Comparison of ENCODE assay signal across 11 mouse cellular contexts in the genomic region with DNA sequence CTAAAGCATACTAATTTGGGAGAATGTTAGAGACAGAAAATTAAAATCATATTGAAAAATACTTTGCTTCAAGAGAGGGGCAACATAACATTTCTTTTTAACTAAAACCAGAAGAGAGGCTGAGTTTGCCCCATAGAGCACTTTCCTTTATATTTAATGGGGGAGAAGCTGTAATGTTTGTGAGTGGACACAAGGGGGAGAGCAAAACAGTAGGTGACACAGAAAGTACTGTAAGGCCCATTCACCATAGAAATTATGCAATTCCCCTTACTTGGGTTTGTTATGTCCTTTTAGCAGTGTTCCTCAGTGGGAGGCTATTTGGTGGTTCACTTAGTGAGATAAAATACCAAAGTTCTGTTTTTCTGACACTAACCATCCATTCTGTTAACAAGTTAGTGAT. TPM values are rescaled to one million over a fixed set of nuclear protein-coding genes. Genes with fewer than 3 reads are reported as not detected.
DNase-seq lines count a peak whose midpoint lies in the region; ATAC-seq and TF ChIP-seq lines count a peak whose summit lies in the region.
"Had no signal": no experiment of that assay in that cellular context is flagged by ENCODE, and none has a peak within 500 bp of the region (broad histone marks: within the 10 kb centered on the region; RNA-seq: fewer than 3 reads in every experiment).

No protein-coding gene starts in this region.

- DNase-seq in embryonic facial prominence, embryonic 11.5 days (ENCODE audit: low spot score) = peak; percentile 39
- no peak for DNase-seq in embryonic facial prominence, embryonic 10.5 days (ENCODE audit: low spot score)
- DNase-seq in layer of hippocampus, adult 11-12 months (ENCODE audit: low spot score) = peak; percentile 6
- no peak for DNase-seq in layer of hippocampus, postnatal 36 days
- DNase-seq in testis, postnatal 10 days (ENCODE audit: low spot score) = no peak
- DNase-seq in gastrocnemius, postnatal 36 days = no peak
- DNase-seq: right cerebral cortex, postnatal 14 days had no signal

- H3K27ac ChIP-seq in embryonic facial prominence, embryonic 11.5 days (replicated peaks; ENCODE audit: low read depth, low read length) = no peak overlapping the region
- no peak overlapping the region for H3K27ac ChIP-seq in embryonic facial prominence, embryonic 10.5 days (replicated peaks)
- H3K27ac ChIP-seq: hindbrain, embryonic 15.5 days; lung, embryonic 15.5 days had no signal

- H3K9ac ChIP-seq in embryonic facial prominence, embryonic 11.5 days (replicated peaks; ENCODE audit: low read length) = no peak overlapping the region
- H3K9ac ChIP-seq: hindbrain, embryonic 15.5 days; lung, embryonic 15.5 days had no signal

- no peak overlapping the region for H3K4me3 ChIP-seq in embryonic facial prominence, embryonic 11.5 days (ENCODE audit: low read depth, low read length)
- H3K4me3 ChIP-seq in embryonic facial prominence, embryonic 10.5 days = no peak overlapping the region
- H3K4me3 ChIP-seq in E14TG2a.4 (replicated peaks; ENCODE audit: low read length) = no peak overlapping the region
- H3K4me3 ChIP-seq: hindbrain, embryonic 15.5 days; lung, embryonic 15.5 days had no signal

- H3K9me3 ChIP-seq in embryonic facial prominence, embryonic 11.5 days (replicated peaks; ENCODE audit: control insufficient read depth, low read length) = no peaks in the 10 kb centered on the region
- no peaks in the 10 kb centered on the region for H3K9me3 ChIP-seq in embryonic facial prominence, embryonic 10.5 days
- H3K9me3 ChIP-seq in E14TG2a.4 (ENCODE audit: low read length) = no peaks in the 10 kb centered on the region
- H3K9me3 ChIP-seq: hindbrain, embryonic 15.5 days; lung, embryonic 15.5 days had no signal

- intact Hi-C loops in gastrocnemius, postnatal 36 days (cut with DNase I) = loop anchor here (5.0 kb wide), 1 partner anchor 250 kb away; no protein-coding TSS in a partner anchor

- no peak for ATAC-seq in embryonic facial prominence, embryonic 11.5 days (replicated peaks; ENCODE audit: insufficient number of reproducible peaks, low FRiP score, low TSS enrichment, low read depth)
- ATAC-seq in granulocyte monocyte progenitor cell, adult 5-6 weeks (replicated peaks; ENCODE audit: poor library complexity, severe bottlenecking) = peak; percentile 70; the same call in 1 of the 2 replicates

- no peaks in the 10 kb centered on the region for H3K27me3 ChIP-seq in embryonic facial prominence, embryonic 11.5 days (ENCODE audit: control insufficient read depth, insufficient read depth, low read length)
- H3K27me3 ChIP-seq in embryonic facial prominence, embryonic 10.5 days (replicated peaks; ENCODE audit: low read depth, poor library complexity, severe bottlenecking) = no peaks in the 10 kb centered on the region
- H3K27me3 ChIP-seq in E14TG2a.4 (ENCODE audit: insufficient read depth, low read length) = no peaks in the 10 kb centered on the region
- H3K27me3 ChIP-seq: hindbrain, embryonic 15.5 days; lung, embryonic 15.5 days had no signal

- H3K36me3 ChIP-seq in embryonic facial prominence, embryonic 11.5 days (replicated peaks; ENCODE audit: control insufficient read depth, insufficient read depth, low read depth, low read length) = no peaks in the 10 kb centered on the region
- H3K36me3 ChIP-seq in embryonic facial prominence, embryonic 10.5 days (replicated peaks) = no peaks in the 10 kb centered on the region
- no peaks in the 10 kb centered on the region for H3K36me3 ChIP-seq in E14TG2a.4 (ENCODE audit: insufficient read depth, low read length)
- H3K36me3 ChIP-seq: hindbrain, embryonic 15.5 days; lung, embryonic 15.5 days had no signal

- no peak overlapping the region for H3K4me2 ChIP-seq in embryonic facial prominence, embryonic 11.5 days (ENCODE audit: low read depth, low read length)
- H3K4me2 ChIP-seq: hindbrain, embryonic 15.5 days; lung, embryonic 15.5 days had no signal

- TF ChIP-seq CTCF in E14TG2a.4 (conservative IDR thresholded peaks at IDR 0.05; ENCODE audit: low read length) = peak; percentile 52

- no peaks in the 10 kb centered on the region for H3K4me1 ChIP-seq in embryonic facial prominence, embryonic 11.5 days (ENCODE audit: control insufficient read depth, insufficient read depth, low read length)
- no peaks in the 10 kb centered on the region for H3K4me1 ChIP-seq in embryonic facial prominence, embryonic 10.5 days
- H3K4me1 ChIP-seq in E14TG2a.4 (replicated peaks; ENCODE audit: low read depth, low read length) = no peaks in the 10 kb centered on the region
- H3K4me1 ChIP-seq: hindbrain, embryonic 15.5 days had no signal

RNA-seq across cellular contexts. Expression of a gene that starts 14.7 kb away (rescaled TPM):
- not detected in 2 replicates for polyA plus RNA-seq in embryonic facial prominence, embryonic 11.5 days (2014; fragmentation: Nextera tagmentation; extraction: Ambion mirVana)
- polyA plus RNA-seq in embryonic facial prominence, embryonic 10.5 days (2016; fragmentation: Nextera tagmentation; extraction: Ambion mirVana) = not detected in 2 replicates
- not detected for total RNA-seq in layer of hippocampus, postnatal 36 days (2021)
- total RNA-seq in granulocyte monocyte progenitor cell, adult 5-6 weeks (2014; fragmentation: Nextera tagmentation) = not detected in 2 replicates
- total RNA-seq in granulocyte monocyte progenitor cell, adult 5-6 weeks (2017) = not detected in 2 replicates
- not detected for total RNA-seq in gastrocnemius, postnatal 36 days (2021)
- polyA plus RNA-seq: hindbrain, embryonic 15.5 days; lung, embryonic 15.5 days had no signal

RNA-seq across cellular contexts. Expression of a gene that starts 32.8 kb away (rescaled TPM):
- 1.9 and 2.5 TPM in 2 replicates for polyA plus RNA-seq in embryonic facial prominence, embryonic 11.5 days (2014; fragmentation: Nextera tagmentation; extraction: Ambion mirVana)
- polyA plus RNA-seq in embryonic facial prominence, embryonic 10.5 days (2016; fragmentation: Nextera tagmentation; extraction: Ambion mirVana) = 4.3 and 4.6 TPM in 2 replicates
- under 1 TPM; 0.56 to 0.62 TPM for total RNA-seq in layer of hippocampus, postnatal 36 days (2021)
- not detected in 2 replicates for total RNA-seq in granulocyte monocyte progenitor cell, adult 5-6 weeks (2014; fragmentation: Nextera tagmentation)
- total RNA-seq in granulocyte monocyte progenitor cell, adult 5-6 weeks (2017) = 0.22 TPM in 1 of 2 replicates, not detected in the other
- total RNA-seq in gastrocnemius, postnatal 36 days (2021) = 1 to 10 TPM; 2.3 TPM

Comparison
In these comparisons a context has a peak if more than half of its experiments do, and no peak if none do; other contexts are left out.
1. DNase-seq: peak in embryonic facial prominence, embryonic 11.5 days (single experiment) and layer of hippocampus, adult 11-12 months (single experiment); none in embryonic facial prominence, embryonic 10.5 days (single experiment), layer of hippocampus, postnatal 36 days (0 of 2), testis, postnatal 10 days (single experiment) and gastrocnemius, postnatal 36 days (0 of 2).